Mouse (Mus musculus): ENCODE data around the gene Mpc2. TPM values are rescaled to one million over a fixed set of nuclear protein-coding genes. Genes with fewer than 3 reads are reported as not detected.

Mpc2 gene
- 54.0 and 57.0 TPM in 2 replicates for total RNA-seq (2012; rRNA removed)
- polyA plus RNA-seq (2012; ENCODE audit: insufficient read depth in 1 of 2, insufficient read length in 2 of 2, low read depth in 1 of 2, low replicate concordance in 2 of 2, missing spikeins in 1 of 2): 10 to 100 TPM in 1 of 2 experiments, not detected in 1; 51.3 TPM

DNA sequence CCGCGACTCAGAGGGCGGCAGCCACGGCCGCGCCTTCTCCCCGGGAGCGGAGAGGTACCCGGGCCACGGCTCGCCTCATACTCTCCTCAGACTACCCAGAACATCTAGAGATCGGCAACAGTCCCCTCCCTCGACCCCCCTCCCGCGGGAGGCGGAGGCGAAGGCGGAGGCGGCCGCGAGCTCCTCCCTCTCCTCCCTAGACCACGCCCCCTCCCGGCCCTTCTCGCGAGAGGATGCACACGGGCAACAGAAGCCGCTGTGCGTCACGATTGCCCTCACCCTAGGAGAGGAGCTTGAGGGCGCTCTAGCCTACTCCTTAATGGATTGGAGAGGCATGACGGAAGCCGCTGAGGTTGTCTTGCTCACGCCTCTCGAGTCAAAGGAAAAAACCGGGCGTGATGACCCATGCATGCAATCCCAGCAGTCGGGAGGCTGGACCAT, at the start of gene Mpc2, which contains the start of gene Dcaf6:
Gene Mpc2 (plus strand): TSS at position 278 of the 441 bp plus-strand sequence.
Gene Dcaf6 (minus strand): TSS at position 116 of the 441 bp plus-strand sequence.
- Histone ChIP-seq H3K36me3 (ENCODE audit: control insufficient read depth in 1 of 2, insufficient read depth in 2 of 2, low read length in 2 of 2) (peaks cover 0 to 13% of the 10 kb centered on the region in 2 experiments; a peak in 2 of 4 replicates), H3K79me2 (ENCODE audit: control insufficient read depth, insufficient read depth, low read length, poor library complexity) (peaks cover 38% of the 10 kb centered on the region), H3K27ac (ENCODE audit: control insufficient read depth, low read depth, low read length) (peak within 1 kb of the TSS; percentile 94), H3K27me3 (ENCODE audit: control insufficient read depth in 1 of 2, insufficient read depth in 2 of 2, low read length in 2 of 2) (no peaks in the 10 kb centered on the region), H3K4me3 (ENCODE audit: control insufficient read depth in 1 of 2, insufficient read depth in 1 of 2, low read depth in 2 of 2, low read length in 2 of 2) (peak within 1 kb of the TSS; percentile 93 to 96), H3K9me3 (replicated peaks; ENCODE audit: insufficient read depth, low read length) (no peaks in the 10 kb centered on the region), H3K9ac (ENCODE audit: control insufficient read depth, low read depth, low read length, poor library complexity, severe bottlenecking) (peak within 1 kb of the TSS; percentile 93), H3K4me1 (ENCODE audit: control insufficient read depth in 1 of 2, insufficient read depth in 2 of 2, low read length in 2 of 2) (peaks cover 7 to 10% of the 10 kb centered on the region in 2 experiments)
- peak; percentile 97 for DNase-seq (ENCODE audit: low read depth, low spot score)
- TF ChIP-seq ZKSCAN1 (IDR thresholded peaks at IDR 0.05; ENCODE audit: low read depth, low read length) (no peak), POLR2AphosphoS2 (IDR thresholded peaks at IDR 0.05; ENCODE audit: low read length) (peak; percentile 52), MEF2A (IDR thresholded peaks at IDR 0.05; ENCODE audit: extremely low read depth, insufficient replicate concordance, low read depth, low read length, poor library complexity, severe bottlenecking) (peak; percentile 23; the same call in 1 of the 2 replicates), POLR2A (IDR thresholded peaks at IDR 0.05; ENCODE audit: control insufficient read depth in 1 of 2, insufficient read depth in 1 of 2, low read depth in 1 of 2, low read length in 2 of 2, poor library complexity in 1 of 2) (peak; percentile 68 to 83), NELFE (IDR thresholded peaks at IDR 0.05; ENCODE audit: low read depth, low read length) (peak; percentile 83), ZMIZ1 (IDR thresholded peaks at IDR 0.05; ENCODE audit: low read depth, low read length) (peak; percentile 91; the same call in 1 of the 2 replicates), RCOR1 (IDR thresholded peaks at IDR 0.05; ENCODE audit: low read depth, low read length) (no peak), HCFC1 (IDR thresholded peaks at IDR 0.05; ENCODE audit: low read depth, low read length) (peak; percentile 80), MAZ (IDR thresholded peaks at IDR 0.05; ENCODE audit: low read depth, low read length) (peak; percentile 99), CTCF (IDR thresholded peaks at IDR 0.05 in 2 of 3, conservative IDR thresholded peaks at IDR 0.05 in 1 of 3; ENCODE audit: control insufficient read depth in 1 of 3, insufficient read depth in 1 of 3, low read depth in 2 of 3, low read length in 3 of 3, poor library complexity in 1 of 3, severe bottlenecking in 1 of 3) (peak in 1 of 3 experiments; percentile 21; a peak in 1 of 6 replicates), CHD2 (IDR thresholded peaks at IDR 0.05; ENCODE audit: low read length) (peak; percentile 97), KAT2A (conservative IDR thresholded peaks at IDR 0.05; ENCODE audit: low read depth, low read length) (no peak; the same call in 1 of the 2 replicates), SIN3A (IDR thresholded peaks at IDR 0.05; ENCODE audit: low read length) (peak; percentile 51; the same call in 1 of the 2 replicates), ZNF384 (IDR thresholded peaks at IDR 0.05; ENCODE audit: low read depth, low read length) (no peak), TBP (IDR thresholded peaks at IDR 0.05; ENCODE audit: low read depth, low read length) (peak; percentile 55; the same call in 1 of the 2 replicates), TCF12 (IDR thresholded peaks at IDR 0.05; ENCODE audit: low read depth, low read length) (peak; percentile 73; the same call in 1 of the 2 replicates), JUND (IDR thresholded peaks at IDR 0.05; ENCODE audit: low read depth, low read length) (no peak), EP300 (IDR thresholded peaks at IDR 0.05; ENCODE audit: low read depth in 1 of 2, low read length in 2 of 2) (0 out of 4 replicates have a peak, but pooled peaks of 1 of the 2 experiments have one; percentile 31)

DNA sequence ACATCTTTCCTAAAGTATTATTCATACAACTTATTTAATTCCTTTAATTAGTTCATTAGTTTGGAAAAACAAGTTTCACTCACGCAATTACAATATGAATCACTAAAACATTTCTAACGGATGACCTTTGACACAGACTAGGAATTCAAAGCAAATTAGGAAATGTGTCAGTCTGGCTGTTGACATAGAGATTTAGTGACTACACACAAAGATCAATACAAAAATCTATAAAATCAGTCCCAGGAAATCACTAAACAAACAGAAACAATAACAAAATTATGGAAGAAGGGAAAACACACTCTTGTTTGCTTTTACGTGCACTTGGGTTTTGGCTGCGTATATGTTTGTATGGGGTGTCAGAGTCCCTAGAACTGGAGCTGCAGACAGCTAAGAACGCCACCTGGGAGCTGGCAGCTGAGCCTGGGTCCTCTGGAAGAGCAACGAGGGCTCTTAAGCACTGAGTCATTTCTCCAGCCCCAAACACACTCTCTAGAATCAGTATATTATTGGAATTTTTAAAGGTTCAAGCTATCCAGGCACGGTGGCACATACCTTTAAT, 39.0 kb upstream of the Mpc2 start:
- Histone ChIP-seq H3K79me2 (ENCODE audit: control insufficient read depth, insufficient read depth, low read length, poor library complexity) (no peaks in the 10 kb centered on the region), H3K9me3 (replicated peaks; ENCODE audit: insufficient read depth, low read length) (no peaks in the 10 kb centered on the region), H3K9ac (ENCODE audit: control insufficient read depth, low read depth, low read length, poor library complexity, severe bottlenecking) (no peak overlapping the region), H3K4me1 (ENCODE audit: control insufficient read depth in 1 of 2, insufficient read depth in 2 of 2, low read length in 2 of 2) (no peaks in the 10 kb centered on the region), H3K27me3 (ENCODE audit: control insufficient read depth in 1 of 2, insufficient read depth in 2 of 2, low read length in 2 of 2) (no peaks in the 10 kb centered on the region), H3K4me3 (ENCODE audit: control insufficient read depth in 1 of 2, insufficient read depth in 1 of 2, low read depth in 2 of 2, low read length in 2 of 2) (no peak overlapping the region), H3K27ac (ENCODE audit: control insufficient read depth, low read depth, low read length) (no peak overlapping the region), H3K36me3 (ENCODE audit: control insufficient read depth in 1 of 2, insufficient read depth in 2 of 2, low read length in 2 of 2) (peaks cover 0 to 6% of the 10 kb centered on the region in 2 experiments; a peak in 2 of 4 replicates)
- DNase-seq (ENCODE audit: low read depth, low spot score): no peak
- TF ChIP-seq CHD1 (IDR thresholded peaks at IDR 0.05; ENCODE audit: low read depth, low read length) (no peak), POLR2AphosphoS5 (IDR thresholded peaks at IDR 0.05; ENCODE audit: borderline replicate concordance, low read depth, low read length) (no peak), MYB (IDR thresholded peaks at IDR 0.05; ENCODE audit: low read depth, low read length) (no peak), MAZ (IDR thresholded peaks at IDR 0.05; ENCODE audit: low read depth, low read length) (no peak), MAX (IDR thresholded peaks at IDR 0.05; ENCODE audit: low read length) (no peak), GABPA (IDR thresholded peaks at IDR 0.05; ENCODE audit: low read depth, low read length) (no peak), ELF1 (IDR thresholded peaks at IDR 0.05; ENCODE audit: low read depth, low read length) (no peak), E2F4 (IDR thresholded peaks at IDR 0.05; ENCODE audit: borderline replicate concordance, low read depth, low read length) (no peak), SIN3A (IDR thresholded peaks at IDR 0.05; ENCODE audit: low read length) (no peak), RCOR1 (IDR thresholded peaks at IDR 0.05; ENCODE audit: low read depth, low read length) (no peak), NRF1 (IDR thresholded peaks at IDR 0.05; ENCODE audit: insufficient read depth, low read depth, low read length, poor library complexity, severe bottlenecking) (no peak), USF1 (IDR thresholded peaks at IDR 0.05; ENCODE audit: low read depth, low read length) (no peak), UBTF (IDR thresholded peaks at IDR 0.05; ENCODE audit: borderline replicate concordance, insufficient read depth, low read depth, low read length) (no peak), POLR2A (IDR thresholded peaks at IDR 0.05; ENCODE audit: control insufficient read depth in 1 of 2, insufficient read depth in 1 of 2, low read depth in 1 of 2, low read length in 2 of 2, poor library complexity in 1 of 2) (no peak), ZNF384 (IDR thresholded peaks at IDR 0.05; ENCODE audit: low read depth, low read length) (no peak)

All from MEL (cell line).